Mouse (Mus musculus) olfactory bulb, adult 2 months (tissue): ENCODE results near the gene Syne2.

ENCODE experiments used
- CTCF ChIP-seq: fragments of 200-500 bp; IDR thresholded peaks from 2 replicates; pipeline ENCODE4 v1.5.1; 2012; ENCODE audit warnings: low read depth, mild to moderate bottlenecking, low read length, moderate library complexity; ENCODE audit not compliant: insufficient read depth
- POLR2A ChIP-seq: fragments of 200-500 bp; IDR thresholded peaks from 2 replicates; pipeline ENCODE4 v1.6.1; 2012; ENCODE audit warnings: mild to moderate bottlenecking, low read depth, low read length, moderate library complexity; ENCODE audit not compliant: insufficient read depth

DNA sequence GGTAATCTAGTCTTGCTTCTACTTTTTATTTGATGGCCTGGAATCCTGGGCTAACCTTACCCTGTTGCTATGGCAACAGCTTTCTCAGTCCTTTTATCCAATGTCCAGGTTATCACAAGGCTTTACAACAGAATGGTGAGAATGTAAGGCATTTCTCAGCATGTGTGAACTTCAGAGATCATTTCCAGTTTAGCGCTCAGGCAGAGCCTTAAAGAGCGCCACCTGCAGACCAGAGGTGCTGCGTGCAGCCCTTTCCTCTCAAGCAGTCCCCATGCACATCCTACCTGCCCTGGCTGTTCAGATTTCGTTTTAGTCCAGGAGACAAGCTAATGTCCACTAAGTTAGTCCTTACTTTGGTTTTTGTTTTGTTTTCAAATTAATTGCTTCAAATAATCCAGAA, 312.3 kb downstream of the Syne2 start:
- TF ChIP-seq POLR2A (no peak), CTCF (no peak)
